Mouse (Mus musculus) erythroblast, embryonic 14.5 days (primary cell): ENCODE results near the gene Ext2.

Experiments
- GATA1 ChIP-seq: IDR thresholded peaks from 2 replicates; pipeline ENCODE4 v1.6.1; 2012; ENCODE audit warnings: low read length, inconsistent platforms, mixed read lengths
- TAL1 ChIP-seq: IDR thresholded peaks from 3 replicates; pipeline ENCODE4 v1.6.1; 2012; ENCODE audit warnings: low read length, inconsistent platforms, mixed read lengths

- no peak for TF ChIP-seq GATA1
- no peak for TF ChIP-seq TAL1
Observed at GRCm38 (mm10) chr2:93699346-93699745, 123.0 kb downstream of the Ext2 start.
